Mouse (Mus musculus) hindbrain, postnatal 0 days (tissue): ENCODE results near the gene Fnbp1l. TPM values are rescaled to one million over a fixed set of nuclear protein-coding genes. Genes with fewer than 3 reads are reported as not detected.
A peak's percentile ranks its signal among the peaks of the same experiment; 100 is the strongest.

Experiments used
- ATAC-seq: fragments of 200-750 bp; cut with Nextera tagmentation; 2 replicates; pipeline ENCODE4 v1.8.0; 2017; ENCODE audit warnings: mild to moderate bottlenecking, moderate TSS enrichment, moderate library complexity
- DNase-seq: peaks from one replicate; pipeline ENCODE4 v3.0.0-alpha.2; 2015; ENCODE audit warnings: low spot score
- H3K27ac ChIP-seq: fragments of 300-500 bp; sonication (generic); 2 replicates; pipeline ENCODE4 v1.5.1; 2014; ENCODE audit warnings: mild to moderate bottlenecking
- H3K27me3 ChIP-seq: fragments of 300-500 bp; sonication (generic); 2 replicates; pipeline ENCODE4 v1.6.1; 2014; ENCODE audit warnings: low read length, mixed read lengths; ENCODE audit not compliant: insufficient read depth
- H3K36me3 ChIP-seq: fragments of 300-500 bp; sonication (generic); 2 replicates; pipeline ENCODE4 v1.6.1; 2014; ENCODE audit warnings: low read length, mixed read lengths; ENCODE audit not compliant: insufficient read depth
- H3K4me1 ChIP-seq: fragments of 300-500 bp; sonication (generic); 2 replicates; pipeline ENCODE4 v1.6.1; 2014; ENCODE audit warnings: antibody characterized with exemption, low read length, mixed read lengths; ENCODE audit not compliant: insufficient read depth
- H3K4me2 ChIP-seq: fragments of 300-500 bp; sonication (generic); 2 replicates; pipeline ENCODE4 v1.6.1; 2014; ENCODE audit warnings: low read depth, mild to moderate bottlenecking, low read length, moderate library complexity, mixed read lengths
- H3K4me3 ChIP-seq: fragments of 300-500 bp; sonication (generic); 2 replicates; pipeline ENCODE4 v1.5.1; 2014; ENCODE audit warnings: low read length
- H3K9ac ChIP-seq: fragments of 300-500 bp; sonication (generic); replicated peaks from 2 replicates; pipeline ENCODE4 v1.6.1; 2014; ENCODE audit warnings: mild to moderate bottlenecking, low read length, moderate library complexity, mixed read lengths
- H3K9me3 ChIP-seq: fragments of 300-500 bp; sonication (generic); 2 replicates; pipeline ENCODE4 v1.6.1; 2016; ENCODE audit warnings: low read length, mixed read lengths
- CTCF ChIP-seq: IDR thresholded peaks from 2 replicates; pipeline ENCODE4 v1.5.1; 2016; ENCODE audit warnings: antibody characterized with exemption, control low read depth, low read depth
- WGBS: fragments of 180-500 bp; shearing (Covaris S2); extraction: QIAGEN DNeasy Blood & Tissue Kit; methylation state at CpG from one replicate; pipeline ENCODE4 v1.1.7; 2014; 5-methylcytosine and 5-hydroxymethylcytosine counted together
- polyA plus RNA-seq: library from polyadenylated mRNA; unstranded; fragments of >200 nt; fragmentation: Nextera tagmentation; extraction: Ambion mirVana; gene quantifications from 2 replicates; pipeline ENCODE4 v1.2.1, GENCODE M21; 2015
- total RNA-seq: library from RNA; depleted of rRNA; stranded (reverse); fragments of >200 nt; gene quantifications from 2 replicates; pipeline ENCODE4 v1.2.3, GENCODE M21; 2014; rRNA removed

The Fnbp1l gene
- total RNA-seq (73.0 and 92.9 TPM in 2 replicates), polyA plus RNA-seq (136 and 146 TPM in 2 replicates)

- ATAC-seq, result peak; percentile 89
- peak; percentile 94 for DNase-seq
- no peaks in the 10 kb centered on the region for H3K9me3 ChIP-seq
- 0 out of 2 replicates have a peak, but pooled peaks cover 4% of the 10 kb centered on the region for H3K4me1 ChIP-seq
- TF ChIP-seq CTCF, result no peak
- peak within 1 kb of the TSS; percentile 92 for H3K4me3 ChIP-seq
- no peaks in the 10 kb centered on the region for H3K36me3 ChIP-seq
- H3K27me3 ChIP-seq, result no peaks in the 10 kb centered on the region
- H3K27ac ChIP-seq, result peak within 1 kb of the TSS; percentile 99
- peak within 1 kb of the TSS; percentile 64 for H3K4me2 ChIP-seq
- peak within 1 kb of the TSS; percentile 99 for H3K9ac ChIP-seq
- under 1% methylated on average over 73 of the region's 118 CpGs for WGBS
Measured at GRCm38 (mm10) chr3:122618991-122619930, at the start of gene Fnbp1l. TSS of gene Fnbp1l (minus strand) at chr3:122619715.

DNA sequence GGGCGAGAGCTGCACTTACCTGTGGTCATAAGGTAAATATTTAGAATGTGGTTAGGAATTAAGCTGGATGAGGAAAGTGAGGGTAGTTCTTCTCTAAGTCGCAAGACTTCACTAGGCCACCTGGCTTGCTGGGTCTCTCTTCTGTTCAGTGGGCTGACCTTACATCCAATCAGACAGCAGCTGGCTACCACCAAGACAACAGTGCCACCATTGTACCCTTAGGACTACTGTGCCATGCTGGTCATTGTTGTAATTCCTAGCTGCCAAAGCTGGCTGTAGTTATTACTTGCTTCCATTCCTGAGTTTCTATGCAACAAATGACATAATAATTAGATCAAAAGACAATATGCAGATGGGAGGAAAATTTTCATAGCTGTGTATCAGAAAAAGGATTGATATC lies 41.3 kb upstream of the Fnbp1l start:
- H3K4me2 ChIP-seq, result no peak overlapping the region
- DNase-seq, result no peak
- no peak for ATAC-seq
- no peaks in the 10 kb centered on the region for H3K9me3 ChIP-seq
- H3K27ac ChIP-seq, result no peak overlapping the region
- H3K4me3 ChIP-seq, result no peak overlapping the region
- H3K9ac ChIP-seq, result no peak overlapping the region
- WGBS, result 85% methylated on average over 2 of the region's 2 CpGs
- no peaks in the 10 kb centered on the region for H3K36me3 ChIP-seq
- TF ChIP-seq CTCF, result no peak
- no peaks in the 10 kb centered on the region for H3K27me3 ChIP-seq
- no peaks in the 10 kb centered on the region for H3K4me1 ChIP-seq

DNA sequence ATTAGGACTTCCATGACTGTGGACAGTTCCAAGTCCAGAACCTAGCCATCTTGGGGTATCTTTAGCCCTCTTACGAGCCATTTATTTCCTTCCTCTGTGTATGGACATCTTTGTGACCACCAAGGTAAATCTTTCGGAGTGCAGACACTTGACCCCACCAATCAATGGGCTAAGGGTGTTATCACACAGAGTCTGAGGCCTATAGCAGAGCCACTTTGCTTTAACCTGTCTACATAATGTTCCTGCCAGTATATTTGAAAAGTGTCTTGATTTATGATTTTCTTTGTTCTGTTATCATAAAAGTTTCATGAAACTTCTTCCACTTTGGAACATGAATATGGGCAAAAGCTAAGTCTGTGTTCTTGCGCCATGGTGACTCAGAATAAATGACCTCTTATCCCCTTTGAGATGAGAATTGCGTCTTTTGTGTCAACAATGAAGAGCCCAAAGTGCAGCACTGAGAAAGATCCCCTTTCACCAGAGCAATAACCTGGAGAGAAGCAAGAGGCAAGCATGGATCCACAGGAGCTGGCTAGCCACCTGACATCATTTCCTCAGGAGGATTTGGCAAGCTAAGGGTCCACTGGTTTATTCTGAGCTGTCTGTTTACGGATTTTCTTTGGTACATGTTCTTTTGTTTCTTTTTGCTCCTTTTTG lies 39.9 kb upstream of the Fnbp1l start:
- DNase-seq, result no peak
- H3K36me3 ChIP-seq, result no peaks in the 10 kb centered on the region
- H3K9ac ChIP-seq, result no peak overlapping the region
- no peaks in the 10 kb centered on the region for H3K27me3 ChIP-seq
- no peak overlapping the region for H3K4me2 ChIP-seq
- no peaks in the 10 kb centered on the region for H3K9me3 ChIP-seq
- WGBS, result 90% methylated on average over 5 of the region's 5 CpGs
- no peak overlapping the region for H3K27ac ChIP-seq
- H3K4me1 ChIP-seq, result no peaks in the 10 kb centered on the region
- H3K4me3 ChIP-seq, result no peak overlapping the region
- ATAC-seq, result no peak
- no peak for TF ChIP-seq CTCF

- 61% methylated on average over 13 of the region's 13 CpGs for WGBS
- DNase-seq (no peak), ATAC-seq (peak; percentile 38; the same call in 1 of the 2 replicates)
- TF ChIP-seq CTCF, result no peak
- Histone ChIP-seq H3K4me1 (no peaks in the 10 kb centered on the region), H3K4me2 (no peak overlapping the region), H3K9ac (no peak overlapping the region), H3K27me3 (no peaks in the 10 kb centered on the region), H3K9me3 (no peaks in the 10 kb centered on the region), H3K27ac (no peak overlapping the region; the same call in 1 of the 2 replicates), H3K4me3 (no peak overlapping the region), H3K36me3 (no peaks in the 10 kb centered on the region)
Measured at GRCm38 (mm10) chr3:122647195-122647837, 27.8 kb upstream of the Fnbp1l start.

DNA sequence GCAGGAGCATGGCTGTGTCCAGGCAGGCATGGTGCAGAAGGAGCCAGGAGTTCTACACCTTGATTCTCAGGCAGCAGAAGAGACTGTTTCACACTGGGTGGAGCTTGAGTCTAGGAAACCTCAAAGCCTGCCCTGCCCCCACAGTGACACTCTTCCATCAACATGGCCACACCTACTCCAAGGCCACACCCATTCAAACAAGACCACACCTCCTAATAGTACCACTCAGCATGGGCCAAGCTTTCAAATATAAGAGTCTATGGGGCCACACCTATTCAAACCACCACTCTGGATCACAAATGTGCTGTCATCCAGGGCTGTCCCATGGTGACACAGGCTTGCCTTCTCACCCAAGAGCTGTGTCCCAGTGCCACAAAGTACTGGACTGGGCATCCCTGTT lies 20.8 kb upstream of the Fnbp1l start:
- no peak for TF ChIP-seq CTCF
- H3K9ac ChIP-seq, result no peak overlapping the region
- H3K4me1 ChIP-seq, result no peaks in the 10 kb centered on the region
- no peaks in the 10 kb centered on the region for H3K27me3 ChIP-seq
- H3K36me3 ChIP-seq, result no peaks in the 10 kb centered on the region
- H3K4me3 ChIP-seq, result no peak overlapping the region
- H3K27ac ChIP-seq, result no peak overlapping the region
- H3K4me2 ChIP-seq, result no peak overlapping the region
- ATAC-seq, result no peak
- no peak for DNase-seq
- H3K9me3 ChIP-seq, result no peaks in the 10 kb centered on the region

- WGBS, result 68% methylated on average over 2 of the region's 2 CpGs
Measured at GRCm38 (mm10) chr3:122639197-122639475, 19.6 kb upstream of the Fnbp1l start.

More at GRCm38 (mm10) chr3:122639197-122639475, 19.6 kb upstream of the Fnbp1l start:
- ATAC-seq (no peak), DNase-seq (no peak)
- Histone ChIP-seq H3K27ac (no peak overlapping the region), H3K9me3 (no peaks in the 10 kb centered on the region), H3K4me3 (no peak overlapping the region), H3K9ac (no peak overlapping the region), H3K4me2 (no peak overlapping the region), H3K4me1 (no peaks in the 10 kb centered on the region), H3K27me3 (no peaks in the 10 kb centered on the region), H3K36me3 (no peaks in the 10 kb centered on the region)
- TF ChIP-seq CTCF, result no peak
